Mouse (Mus musculus): ENCODE data around the gene Sox6. TPM values are rescaled to one million over a fixed set of nuclear protein-coding genes. Genes with fewer than 3 reads are reported as not detected.

The Sox6 gene
- polyA plus RNA-seq, 1 experiment from 2014 or later = 40.6 TPM

DNA sequence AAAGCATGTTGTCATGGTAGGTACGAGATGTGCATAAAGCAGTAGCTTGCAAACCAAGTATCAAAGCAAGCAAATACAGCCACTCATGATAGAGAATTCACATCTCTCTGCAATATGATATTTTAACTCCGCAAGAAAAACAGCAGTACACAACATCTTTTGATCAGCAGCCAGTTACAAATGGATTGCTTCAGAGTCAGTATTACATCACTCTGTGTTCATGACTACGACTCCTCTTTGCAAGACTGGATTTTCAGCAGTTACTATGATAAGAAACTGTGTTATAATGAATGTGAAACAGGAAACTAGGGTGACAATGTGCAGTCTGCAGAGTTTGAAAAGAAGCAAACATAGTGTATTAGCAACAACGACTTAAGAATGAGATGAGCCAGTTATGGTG, 71.4 kb downstream of the Sox6 start:
- WGBS = 80% methylated on average over 4 of the region's 4 CpGs
- no peaks in the 10 kb centered on the region for H3K4me1 ChIP-seq (ENCODE audit: control insufficient read depth, insufficient read depth, low read length)
- no peak overlapping the region for H3K4me2 ChIP-seq (replicated peaks; ENCODE audit: low read depth, low read length)
- H3K9ac ChIP-seq (replicated peaks; ENCODE audit: low read depth, low read length) = no peak overlapping the region
- H3K4me3 ChIP-seq (ENCODE audit: low read depth, low read length) = no peak overlapping the region
- no peaks in the 10 kb centered on the region for H3K27me3 ChIP-seq (ENCODE audit: control insufficient read depth, insufficient read depth, low read length)
- no peaks in the 10 kb centered on the region for H3K36me3 ChIP-seq (ENCODE audit: control insufficient read depth, insufficient read depth, low read length)
- no peak overlapping the region for H3K27ac ChIP-seq (ENCODE audit: low read length)
- ATAC-seq (ENCODE audit: insufficient number of reproducible peaks, insufficient read depth, low FRiP score, low read depth) = no peak
- H3K9me3 ChIP-seq (ENCODE audit: control insufficient read depth, low read depth, low read length) = no peaks in the 10 kb centered on the region

DNA sequence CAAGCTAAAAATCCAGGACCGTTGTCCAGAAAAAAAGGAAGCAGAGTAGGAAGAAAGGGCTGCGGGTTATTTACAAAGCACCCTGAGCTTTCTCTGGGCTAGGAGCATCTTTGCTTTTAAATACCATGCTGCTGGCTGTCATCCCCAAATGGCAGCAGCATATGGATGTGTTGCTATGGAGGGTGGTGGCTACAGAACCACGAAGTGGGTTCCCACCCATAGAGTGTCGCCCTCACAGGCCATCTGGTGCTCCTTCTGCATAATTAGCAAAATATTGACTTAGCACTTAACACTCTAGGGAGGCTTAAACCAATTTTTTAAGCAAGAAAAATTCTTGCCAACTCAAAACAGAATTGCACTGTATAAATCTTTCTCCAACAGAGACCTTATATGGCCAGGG, 72.4 kb downstream of the Sox6 start:
- no peak for ATAC-seq (ENCODE audit: insufficient number of reproducible peaks, insufficient read depth, low FRiP score, low read depth)
- H3K4me2 ChIP-seq (replicated peaks; ENCODE audit: low read depth, low read length) = no peak overlapping the region
- WGBS = 51% methylated on average over 4 of the region's 4 CpGs
- no peak overlapping the region for H3K9ac ChIP-seq (replicated peaks; ENCODE audit: low read depth, low read length)
- no peak overlapping the region for H3K4me3 ChIP-seq (ENCODE audit: low read depth, low read length)
- H3K4me1 ChIP-seq (ENCODE audit: control insufficient read depth, insufficient read depth, low read length) = no peaks in the 10 kb centered on the region
- no peak overlapping the region for H3K27ac ChIP-seq (ENCODE audit: low read length)
- H3K9me3 ChIP-seq (ENCODE audit: control insufficient read depth, low read depth, low read length) = no peaks in the 10 kb centered on the region
- no peaks in the 10 kb centered on the region for H3K27me3 ChIP-seq (ENCODE audit: control insufficient read depth, insufficient read depth, low read length)
- H3K36me3 ChIP-seq (ENCODE audit: control insufficient read depth, insufficient read depth, low read length) = no peaks in the 10 kb centered on the region

DNA sequence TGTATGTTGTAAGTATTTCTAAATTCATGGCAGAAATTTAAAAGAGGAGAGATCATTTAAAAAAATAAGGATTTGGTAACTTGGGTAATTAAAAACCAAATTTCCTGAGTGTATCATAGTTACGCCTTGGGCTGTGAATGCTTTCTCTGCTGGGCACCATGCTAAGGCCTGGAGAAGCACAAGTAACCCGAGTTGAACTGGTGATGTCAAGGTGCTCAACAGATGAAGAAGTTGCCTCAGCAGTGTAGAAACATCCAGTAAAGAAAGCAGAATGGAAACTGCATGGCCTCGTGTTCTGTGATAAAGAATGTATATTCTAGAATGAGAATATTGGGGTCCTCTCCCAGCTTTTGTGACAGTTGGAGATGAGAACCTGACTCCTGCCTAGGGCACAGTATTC, 85.5 kb downstream of the Sox6 start:
- no peak overlapping the region for H3K27ac ChIP-seq (ENCODE audit: low read length)
- no peak overlapping the region for H3K9ac ChIP-seq (replicated peaks; ENCODE audit: low read depth, low read length)
- 75% methylated on average over 3 of the region's 3 CpGs for WGBS
- no peaks in the 10 kb centered on the region for H3K4me1 ChIP-seq (ENCODE audit: control insufficient read depth, insufficient read depth, low read length)
- no peak for ATAC-seq (ENCODE audit: insufficient number of reproducible peaks, insufficient read depth, low FRiP score, low read depth)
- H3K36me3 ChIP-seq (ENCODE audit: control insufficient read depth, insufficient read depth, low read length) = no peaks in the 10 kb centered on the region
- no peaks in the 10 kb centered on the region for H3K27me3 ChIP-seq (ENCODE audit: control insufficient read depth, insufficient read depth, low read length)
- H3K4me3 ChIP-seq (ENCODE audit: low read depth, low read length) = no peak overlapping the region
- no peaks in the 10 kb centered on the region for H3K9me3 ChIP-seq (ENCODE audit: control insufficient read depth, low read depth, low read length)
- H3K4me2 ChIP-seq (replicated peaks; ENCODE audit: low read depth, low read length) = no peak overlapping the region

DNA sequence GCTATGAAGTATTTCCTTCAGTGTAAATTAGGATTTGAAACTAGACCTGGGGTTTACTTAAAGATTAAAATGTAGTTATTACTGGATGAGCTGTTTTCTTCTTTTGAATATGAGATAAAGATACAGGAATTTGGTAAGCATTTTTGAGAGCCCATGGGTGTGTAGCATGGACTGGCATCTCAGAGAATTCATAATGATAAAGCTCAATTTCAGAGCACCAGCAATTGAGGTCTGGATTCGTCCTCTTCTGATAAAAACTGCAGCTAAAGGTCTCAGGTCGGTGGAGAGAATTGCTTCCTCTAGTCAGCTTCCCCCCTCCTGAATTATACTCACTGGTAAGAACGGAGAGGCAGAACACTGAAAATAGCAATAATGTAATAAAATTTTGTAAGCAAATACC, 86.4 kb downstream of the Sox6 start:
- H3K27ac ChIP-seq (ENCODE audit: low read length) = no peak overlapping the region
- no peaks in the 10 kb centered on the region for H3K9me3 ChIP-seq (ENCODE audit: control insufficient read depth, low read depth, low read length)
- no peak overlapping the region for H3K4me3 ChIP-seq (ENCODE audit: low read depth, low read length)
- no peak overlapping the region for H3K9ac ChIP-seq (replicated peaks; ENCODE audit: low read depth, low read length)
- H3K4me1 ChIP-seq (ENCODE audit: control insufficient read depth, insufficient read depth, low read length) = no peaks in the 10 kb centered on the region
- WGBS = 62% methylated on average over 3 of the region's 3 CpGs
- H3K36me3 ChIP-seq (ENCODE audit: control insufficient read depth, insufficient read depth, low read length) = no peaks in the 10 kb centered on the region
- H3K27me3 ChIP-seq (ENCODE audit: control insufficient read depth, insufficient read depth, low read length) = no peaks in the 10 kb centered on the region
- ATAC-seq (ENCODE audit: insufficient number of reproducible peaks, insufficient read depth, low FRiP score, low read depth) = no peak
- no peak overlapping the region for H3K4me2 ChIP-seq (replicated peaks; ENCODE audit: low read depth, low read length)

DNA sequence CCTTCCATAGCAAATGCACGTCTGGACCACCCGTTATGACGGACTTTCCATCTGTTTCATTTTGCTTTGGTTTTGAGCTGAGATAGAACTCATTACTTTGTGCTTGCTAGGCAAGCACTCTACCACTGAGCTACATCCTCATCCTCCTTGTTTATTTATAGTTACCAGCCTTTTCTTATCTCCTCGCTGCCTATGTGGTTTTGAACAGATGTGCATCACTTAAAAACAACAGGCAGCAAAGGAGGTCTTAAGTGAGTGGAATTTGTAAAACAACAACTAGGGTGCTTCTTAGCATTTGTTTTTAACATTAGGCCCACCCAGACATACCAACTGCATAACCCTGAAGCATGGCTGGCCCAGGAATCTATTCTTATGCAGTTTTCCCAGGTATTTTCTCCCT, 86.9 kb downstream of the Sox6 start:
- Histone ChIP-seq H3K9me3 (ENCODE audit: control insufficient read depth, low read depth, low read length) (no peaks in the 10 kb centered on the region), H3K4me3 (ENCODE audit: low read depth, low read length) (no peak overlapping the region), H3K36me3 (ENCODE audit: control insufficient read depth, insufficient read depth, low read length) (no peaks in the 10 kb centered on the region), H3K27me3 (ENCODE audit: control insufficient read depth, insufficient read depth, low read length) (no peaks in the 10 kb centered on the region), H3K9ac (replicated peaks; ENCODE audit: low read depth, low read length) (no peak overlapping the region), H3K4me1 (ENCODE audit: control insufficient read depth, insufficient read depth, low read length) (no peaks in the 10 kb centered on the region), H3K27ac (ENCODE audit: low read length) (no peak overlapping the region), H3K4me2 (replicated peaks; ENCODE audit: low read depth, low read length) (no peak overlapping the region)
- 80% methylated on average over 4 of the region's 4 CpGs for WGBS
- ATAC-seq (ENCODE audit: insufficient number of reproducible peaks, insufficient read depth, low FRiP score, low read depth) = no peak

DNA sequence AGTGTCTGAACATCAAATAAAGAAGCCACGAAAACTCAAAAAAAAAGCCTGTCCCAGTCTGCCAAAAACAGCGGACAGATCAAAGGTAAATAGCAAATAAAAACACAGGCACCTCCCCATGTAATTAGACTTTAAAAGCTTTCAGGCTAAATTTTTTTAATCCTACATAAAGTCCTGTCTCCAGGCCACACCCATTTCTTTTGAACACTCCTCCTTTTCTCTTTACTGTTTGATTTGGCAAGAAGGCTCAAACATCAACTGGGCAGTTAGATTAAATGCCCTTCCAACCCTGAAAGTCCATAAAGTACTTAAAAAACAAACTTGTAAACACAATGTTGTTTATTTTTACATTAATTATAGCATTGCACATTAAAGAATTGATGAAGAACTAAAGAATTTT, 90.7 kb downstream of the Sox6 start:
- H3K4me1 ChIP-seq (ENCODE audit: control insufficient read depth, insufficient read depth, low read length) = no peaks in the 10 kb centered on the region
- H3K27me3 ChIP-seq (ENCODE audit: control insufficient read depth, insufficient read depth, low read length) = no peaks in the 10 kb centered on the region
- no peak overlapping the region for H3K4me2 ChIP-seq (replicated peaks; ENCODE audit: low read depth, low read length)
- no peak overlapping the region for H3K4me3 ChIP-seq (ENCODE audit: low read depth, low read length)
- no peak for ATAC-seq (ENCODE audit: insufficient number of reproducible peaks, insufficient read depth, low FRiP score, low read depth)
- H3K27ac ChIP-seq (ENCODE audit: low read length) = no peak overlapping the region
- 68% methylated on average over 2 of the region's 2 CpGs for WGBS
- no peaks in the 10 kb centered on the region for H3K36me3 ChIP-seq (ENCODE audit: control insufficient read depth, insufficient read depth, low read length)
- H3K9ac ChIP-seq (replicated peaks; ENCODE audit: low read depth, low read length) = no peak overlapping the region
- H3K9me3 ChIP-seq (ENCODE audit: control insufficient read depth, low read depth, low read length) = no peaks in the 10 kb centered on the region

DNA sequence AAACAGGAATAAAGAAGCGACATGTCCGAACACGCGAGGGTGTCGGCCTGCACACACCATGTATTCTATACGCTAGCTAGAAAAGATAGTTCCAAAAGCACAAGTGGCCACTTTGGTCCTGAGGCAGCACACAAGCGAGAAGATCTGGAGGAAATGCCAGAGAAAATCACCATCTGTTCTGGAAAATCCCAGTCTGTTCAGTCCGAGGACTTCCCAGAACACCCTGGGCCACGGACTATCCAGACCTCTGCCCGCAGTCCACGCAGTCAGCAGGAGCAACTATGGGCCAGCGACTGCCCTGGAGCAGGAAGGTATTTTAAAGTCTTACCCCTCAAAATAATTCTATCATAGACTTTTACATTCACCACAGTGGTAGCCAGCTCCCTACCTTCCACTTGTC, 92.0 kb downstream of the Sox6 start:
- no peak for ATAC-seq (ENCODE audit: insufficient number of reproducible peaks, insufficient read depth, low FRiP score, low read depth)
- Histone ChIP-seq H3K9me3 (ENCODE audit: control insufficient read depth, low read depth, low read length) (no peaks in the 10 kb centered on the region), H3K36me3 (ENCODE audit: control insufficient read depth, insufficient read depth, low read length) (no peaks in the 10 kb centered on the region), H3K4me3 (ENCODE audit: low read depth, low read length) (no peak overlapping the region), H3K27me3 (ENCODE audit: control insufficient read depth, insufficient read depth, low read length) (no peaks in the 10 kb centered on the region), H3K27ac (ENCODE audit: low read length) (no peak overlapping the region), H3K4me1 (ENCODE audit: control insufficient read depth, insufficient read depth, low read length) (no peaks in the 10 kb centered on the region), H3K9ac (replicated peaks; ENCODE audit: low read depth, low read length) (no peak overlapping the region), H3K4me2 (replicated peaks; ENCODE audit: low read depth, low read length) (no peak overlapping the region)
- 94% methylated on average over 12 of the region's 12 CpGs for WGBS

DNA sequence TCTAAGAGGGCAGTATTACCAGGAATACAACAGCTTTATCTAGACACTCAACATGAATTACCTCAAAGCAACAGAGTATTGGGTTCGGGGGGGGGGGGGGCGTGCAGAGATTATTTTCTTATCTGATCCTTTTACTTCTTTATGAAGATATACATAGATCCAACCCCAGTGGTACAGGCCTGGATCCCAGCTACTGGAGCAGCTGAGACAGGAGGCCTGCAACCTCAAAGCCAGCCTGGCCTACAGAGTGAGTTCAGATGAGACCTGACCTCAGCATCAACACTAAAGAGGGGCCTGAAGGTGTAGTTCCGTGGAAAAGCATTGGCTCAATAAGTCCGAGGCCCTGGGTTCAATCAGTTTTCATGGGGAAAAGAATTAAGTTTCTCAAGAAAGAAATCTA, 93.1 kb downstream of the Sox6 start:
- 81% methylated on average over 4 of the region's 4 CpGs for WGBS
- Histone ChIP-seq H3K4me1 (ENCODE audit: control insufficient read depth, insufficient read depth, low read length) (no peaks in the 10 kb centered on the region), H3K9ac (replicated peaks; ENCODE audit: low read depth, low read length) (no peak overlapping the region), H3K27me3 (ENCODE audit: control insufficient read depth, insufficient read depth, low read length) (no peaks in the 10 kb centered on the region), H3K9me3 (ENCODE audit: control insufficient read depth, low read depth, low read length) (no peaks in the 10 kb centered on the region), H3K36me3 (ENCODE audit: control insufficient read depth, insufficient read depth, low read length) (no peaks in the 10 kb centered on the region), H3K27ac (ENCODE audit: low read length) (no peak overlapping the region), H3K4me3 (ENCODE audit: low read depth, low read length) (no peak overlapping the region), H3K4me2 (replicated peaks; ENCODE audit: low read depth, low read length) (no peak overlapping the region)
- ATAC-seq (ENCODE audit: insufficient number of reproducible peaks, insufficient read depth, low FRiP score, low read depth) = no peak

DNA sequence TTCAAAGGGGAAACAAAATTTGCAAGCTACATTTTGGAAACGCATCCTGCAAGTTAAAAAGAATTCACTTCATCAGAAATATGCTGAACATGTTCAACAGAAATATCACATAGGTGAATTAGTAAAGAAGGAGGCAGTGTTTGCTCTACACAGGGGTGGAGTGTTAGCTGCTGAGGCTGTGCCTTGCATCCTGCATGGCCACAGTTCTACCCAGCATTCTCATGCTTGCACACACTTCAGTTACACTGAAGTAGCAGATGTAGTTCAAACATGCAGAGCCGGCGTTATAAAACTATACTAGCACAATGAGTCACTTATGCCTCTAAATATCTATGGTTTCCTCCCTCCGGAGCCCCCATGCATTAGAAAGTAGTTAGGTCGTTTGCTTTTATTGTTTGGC, 94.3 kb downstream of the Sox6 start:
- Histone ChIP-seq H3K27me3 (ENCODE audit: control insufficient read depth, insufficient read depth, low read length) (no peaks in the 10 kb centered on the region), H3K36me3 (ENCODE audit: control insufficient read depth, insufficient read depth, low read length) (no peaks in the 10 kb centered on the region), H3K4me1 (ENCODE audit: control insufficient read depth, insufficient read depth, low read length) (no peaks in the 10 kb centered on the region), H3K4me2 (replicated peaks; ENCODE audit: low read depth, low read length) (no peak overlapping the region), H3K4me3 (ENCODE audit: low read depth, low read length) (no peak overlapping the region), H3K27ac (ENCODE audit: low read length) (no peak overlapping the region), H3K9me3 (ENCODE audit: control insufficient read depth, low read depth, low read length) (no peaks in the 10 kb centered on the region), H3K9ac (replicated peaks; ENCODE audit: low read depth, low read length) (no peak overlapping the region)
- no peak for ATAC-seq (ENCODE audit: insufficient number of reproducible peaks, insufficient read depth, low FRiP score, low read depth)
- 72% methylated on average over 5 of the region's 5 CpGs for WGBS
